Mouse (Mus musculus) 3T3-L1 (cell line): Measurements from ENCODE around the gene Pold1.

ENCODE experiments used
- DNase-seq: peaks from one replicate; pipeline ENCODE4 v3.0.0-alpha.2; 2015; ENCODE audit warnings: low read depth, low spot score

The Pold1 gene

GRCm38 (mm10) chr7:44546274-44546673 lies 2.4 kb downstream of the Pold1 start:
- no peak for DNase-seq

GRCm38 (mm10) chr7:44543071-44543470 lies 5.6 kb downstream of the Pold1 start:
- DNase-seq = no peak

- no peak for DNase-seq
Observed at GRCm38 (mm10) chr7:44542555-44542954, 6.1 kb downstream of the Pold1 start.

GRCm38 (mm10) chr7:44538756-44539624 lies 9.7 kb downstream of the Pold1 start:
- no peak for DNase-seq

GRCm38 (mm10) chr7:44537496-44537895 lies 11.2 kb downstream of the Pold1 start:
- no peak for DNase-seq

GRCm38 (mm10) chr7:44537009-44537408 lies 11.6 kb downstream of the Pold1 start:
- no peak for DNase-seq

- peak; percentile 13 for DNase-seq
Observed at GRCm38 (mm10) chr7:44536590-44536968, 12.1 kb downstream of the Pold1 start.

- DNase-seq = no peak
Observed at GRCm38 (mm10) chr7:44535657-44536589, 12.7 kb downstream of the Pold1 start.

GRCm38 (mm10) chr7:44534656-44535441 lies 13.8 kb downstream of the Pold1 start:
- DNase-seq = no peak

GRCm38 (mm10) chr7:44534242-44534641 lies 14.4 kb downstream of the Pold1 start:
- DNase-seq = no peak

GRCm38 (mm10) chr7:44533746-44534045 lies 15.0 kb downstream of the Pold1 start:
- DNase-seq = no peak

- DNase-seq = no peak
Observed at GRCm38 (mm10) chr7:44532918-44533745, 15.5 kb downstream of the Pold1 start.

- no peak for DNase-seq
Observed at GRCm38 (mm10) chr7:44531946-44532732, 16.5 kb downstream of the Pold1 start, which contains the start of gene Spib. Spib (minus strand) TSS chr7:44532071.

- DNase-seq = no peak
Observed at GRCm38 (mm10) chr7:44531207-44531606, 17.4 kb downstream of the Pold1 start.

GRCm38 (mm10) chr7:44530507-44530906 lies 18.1 kb downstream of the Pold1 start:
- no peak for DNase-seq

- DNase-seq = no peak
Observed at GRCm38 (mm10) chr7:44529518-44529917, 19.1 kb downstream of the Pold1 start.

GRCm38 (mm10) chr7:44527483-44528398 lies 20.9 kb downstream of the Pold1 start:
- DNase-seq = no peak

GRCm38 (mm10) chr7:44526414-44527154 lies 22.1 kb downstream of the Pold1 start:
- DNase-seq = no peak
